7 mouse cellular contexts compared by ENCODE assay signal in the genomic region with DNA sequence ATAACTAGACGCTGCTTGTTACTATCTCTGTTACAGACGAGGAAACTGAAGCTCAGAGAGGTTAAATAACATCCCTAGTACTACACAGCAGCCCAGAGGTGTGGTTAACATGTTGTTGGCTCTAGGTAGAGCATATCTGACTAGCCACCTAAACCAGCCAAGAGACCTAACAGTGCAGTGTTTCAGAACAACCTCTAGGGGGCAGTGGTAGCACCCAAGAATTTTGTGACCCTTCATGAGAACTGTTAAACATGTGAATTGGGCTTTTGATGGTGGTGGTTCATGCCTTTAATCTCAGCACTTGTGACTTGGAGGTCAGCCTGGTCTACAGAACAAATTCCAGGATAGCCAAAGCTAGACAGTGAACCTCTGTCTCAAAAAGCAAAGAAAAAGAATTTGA. TPM values are rescaled to one million over a fixed set of nuclear protein-coding genes. Genes with fewer than 3 reads are reported as not detected.
DNase-seq lines count a peak whose midpoint lies in the region; ATAC-seq and TF ChIP-seq lines count a peak whose summit lies in the region.

No protein-coding gene starts in this region.

- TF ChIP-seq CTCF in liver, embryonic 14.5 days (IDR thresholded peaks at IDR 0.05; ENCODE audit: low read depth) = peak; percentile 89
- peak; percentile 62; the same call in 1 of the 2 replicates for TF ChIP-seq CTCF in spleen, adult 2 months (IDR thresholded peaks at IDR 0.05; ENCODE audit: extremely low read depth, insufficient read depth, insufficient read length, insufficient replicate concordance)

- H3K27ac ChIP-seq in midbrain, embryonic 10.5 days (replicated peaks) = no peak overlapping the region
- H3K27ac ChIP-seq in midbrain, embryonic 13.5 days = no peak overlapping the region
- no peak overlapping the region for H3K27ac ChIP-seq in heart, embryonic 10.5 days
- H3K27ac ChIP-seq in liver, embryonic 14.5 days = no peak overlapping the region
- no peak overlapping the region for H3K27ac ChIP-seq in spleen, adult 2 months (ENCODE audit: insufficient read depth, low read length)

- peaks cover 6% of the 10 kb centered on the region; the same call in 1 of the 2 replicates for H3K4me1 ChIP-seq in midbrain, embryonic 10.5 days
- H3K4me1 ChIP-seq in midbrain, embryonic 13.5 days (replicated peaks) = no peaks in the 10 kb centered on the region
- peaks cover 15% of the 10 kb centered on the region; the same call in 1 of the 2 replicates for H3K4me1 ChIP-seq in heart, embryonic 10.5 days
- H3K4me1 ChIP-seq in liver, embryonic 14.5 days (replicated peaks; ENCODE audit: control insufficient read depth in 2 of 2, insufficient read depth in 2 of 2, low read length in 1 of 2) = no peaks in the 10 kb centered on the region
- H3K4me1 ChIP-seq in spleen, adult 2 months (ENCODE audit: control insufficient read depth, insufficient read depth, insufficient read length) = no peaks in the 10 kb centered on the region; the same call in none of the 2 replicates

- no peak for TF ChIP-seq POLR2A in spleen, adult 2 months (IDR thresholded peaks at IDR 0.05; ENCODE audit: low read depth, low read length)

- no peak overlapping the region for H3K4me2 ChIP-seq in midbrain, embryonic 13.5 days (replicated peaks)
- no peak overlapping the region for H3K4me2 ChIP-seq in liver, embryonic 14.5 days (ENCODE audit: low read depth)

- no peaks in the 10 kb centered on the region for H3K27me3 ChIP-seq in midbrain, embryonic 10.5 days (ENCODE audit: low read depth, poor library complexity, severe bottlenecking)
- no peaks in the 10 kb centered on the region for H3K27me3 ChIP-seq in midbrain, embryonic 13.5 days
- no peaks in the 10 kb centered on the region for H3K27me3 ChIP-seq in heart, embryonic 10.5 days (ENCODE audit: insufficient read depth, poor library complexity, severe bottlenecking)
- no peaks in the 10 kb centered on the region for H3K27me3 ChIP-seq in liver, embryonic 14.5 days (ENCODE audit: control insufficient read depth, insufficient read depth, low read length)
- H3K27me3 ChIP-seq in spleen, adult 2 months (ENCODE audit: control insufficient read depth, insufficient read depth, low read length) = no peaks in the 10 kb centered on the region

- no peak for TF ChIP-seq EP300 in liver, embryonic 14.5 days (IDR thresholded peaks at IDR 0.05; ENCODE audit: low read depth)

- no peak overlapping the region for H3K4me3 ChIP-seq in midbrain, embryonic 10.5 days
- H3K4me3 ChIP-seq in midbrain, embryonic 13.5 days (replicated peaks) = no peak overlapping the region
- H3K4me3 ChIP-seq in heart, embryonic 10.5 days = no peak overlapping the region
- H3K4me3 ChIP-seq in liver, embryonic 14.5 days (ENCODE audit: insufficient read depth in 1 of 2, low read depth in 2 of 2, low read length in 2 of 2) = no peak overlapping the region
- no peak overlapping the region for H3K4me3 ChIP-seq in spleen, adult 2 months (ENCODE audit: extremely low read depth, insufficient read depth, insufficient read length)

- H3K36me3 ChIP-seq in midbrain, embryonic 10.5 days = no peaks in the 10 kb centered on the region
- no peaks in the 10 kb centered on the region for H3K36me3 ChIP-seq in midbrain, embryonic 13.5 days
- H3K36me3 ChIP-seq in heart, embryonic 10.5 days = no peaks in the 10 kb centered on the region
- no peaks in the 10 kb centered on the region for H3K36me3 ChIP-seq in liver, embryonic 14.5 days (replicated peaks; ENCODE audit: control insufficient read depth, insufficient read depth, low read depth)
- peaks cover 2% of the 10 kb centered on the region; the same call in 1 of the 2 replicates for H3K36me3 ChIP-seq in spleen, adult 2 months (ENCODE audit: control insufficient read depth, insufficient read depth, low read length)

- H3K9me3 ChIP-seq in midbrain, embryonic 10.5 days (replicated peaks) = no peaks in the 10 kb centered on the region
- H3K9me3 ChIP-seq in midbrain, embryonic 13.5 days = no peaks in the 10 kb centered on the region
- H3K9me3 ChIP-seq in heart, embryonic 10.5 days = no peaks in the 10 kb centered on the region
- no peaks in the 10 kb centered on the region for H3K9me3 ChIP-seq in liver, embryonic 14.5 days (ENCODE audit: control insufficient read depth, low read length)

- no peak overlapping the region for H3K9ac ChIP-seq in midbrain, embryonic 13.5 days (replicated peaks)
- H3K9ac ChIP-seq in liver, embryonic 14.5 days (replicated peaks) = no peak overlapping the region

- peak; percentile 20 for DNase-seq in midbrain, embryonic 10.5 days (ENCODE audit: low spot score)
- peak; percentile 80 for DNase-seq in NIH3T3 (ENCODE audit: low read depth)
- peak; percentile 33 for DNase-seq in cerebellum, adult 8-10 months
- DNase-seq in heart, embryonic 10.5 days (ENCODE audit: low spot score) = peak; percentile 79
- DNase-seq in liver, embryonic 14.5 days (ENCODE audit: low read depth in 3 of 3, low spot score in 3 of 3) = peak; percentile 19 to 44 (median 26)
- DNase-seq in spleen, adult 2 months (ENCODE audit: low read depth in 1 of 2, low spot score in 2 of 2) = peak; percentile 34 to 36

- 25% methylated on average over 2 of the region's 2 CpGs for WGBS in midbrain, embryonic 10.5 days
- 36% methylated on average over 2 of the region's 2 CpGs for WGBS in midbrain, embryonic 13.5 days
- 23% methylated on average over 2 of the region's 2 CpGs for WGBS in heart, embryonic 10.5 days
- 20% methylated on average over 2 of the region's 2 CpGs for WGBS in liver, embryonic 14.5 days (ENCODE audit: insufficient replicate concordance)
- WGBS in spleen, adult 2 months = 58% methylated on average over 2 of the region's 2 CpGs

- ATAC-seq in midbrain, embryonic 13.5 days = no peak
- no peak for ATAC-seq in liver, embryonic 14.5 days (ENCODE audit: insufficient read depth)

RNA-seq across cellular contexts. Expression of gene Tbc1d1, which starts 46.2 kb away (rescaled TPM):
- 22.2 and 22.4 TPM in 2 replicates for polyA plus RNA-seq in midbrain, embryonic 10.5 days (2016; fragmentation: Nextera tagmentation; extraction: Ambion mirVana)
- 10.6 and 11.7 TPM in 2 replicates for polyA plus RNA-seq in midbrain, embryonic 13.5 days (2015; fragmentation: Nextera tagmentation; extraction: Ambion mirVana)
- 38.3 and 44.2 TPM in 2 replicates for polyA plus RNA-seq in heart, embryonic 10.5 days (2016; fragmentation: Nextera tagmentation; extraction: Ambion mirVana)
- 3.5 and 4.8 TPM in 2 replicates for polyA plus RNA-seq in liver, embryonic 14.5 days (2012; rRNA removed)
- polyA plus RNA-seq in liver, embryonic 14.5 days (2014; fragmentation: Nextera tagmentation; extraction: Ambion mirVana) = 5.6 and 6.7 TPM in 2 replicates
- polyA plus RNA-seq in spleen, adult 2 months (2012; rRNA removed) = 16.8 and 24.1 TPM in 2 replicates

Comparison
In these comparisons a context has a peak if more than half of its experiments do, and no peak if none do; other contexts are left out.
1. DNase-seq: peak in every context shown above with its lines; median percentile 80 in NIH3T3; 79 in heart, embryonic 10.5 days; 35 in spleen, adult 2 months; 33 in cerebellum, adult 8-10 months; 26 in liver, embryonic 14.5 days; 20 in midbrain, embryonic 10.5 days.